8 mouse cellular contexts compared by ENCODE assay signal in genomic region chr7:126754866-126755265, GRCm38 (mm10). TPM values are rescaled to one million over a fixed set of nuclear protein-coding genes. Genes with fewer than 3 reads are reported as not detected.
DNase-seq lines count a peak whose midpoint lies in the region; ATAC-seq and TF ChIP-seq lines count a peak whose summit lies in the region.

No protein-coding gene starts in this region.

- 0 out of 2 replicates have a peak, but pooled peaks cover 3% of the 10 kb centered on the region for H3K4me1 ChIP-seq in embryonic facial prominence, embryonic 12.5 days
- peaks cover 9% of the 10 kb centered on the region; the same call in 1 of the 2 replicates for H3K4me1 ChIP-seq in kidney, adult 2 months (ENCODE audit: control insufficient read depth, insufficient read depth, low read length)
- peaks cover 13% of the 10 kb centered on the region for H3K4me1 ChIP-seq in liver, embryonic 13.5 days (replicated peaks)
- peaks cover 4% of the 10 kb centered on the region; the same call in 1 of the 2 replicates for H3K4me1 ChIP-seq in stomach, embryonic 16.5 days (ENCODE audit: control insufficient read depth, insufficient read depth, low read length)

- WGBS in embryonic facial prominence, embryonic 12.5 days = under 1% methylated on average over 9 of the region's 9 CpGs
- WGBS in kidney, adult 2 months = 1% methylated on average over 9 of the region's 9 CpGs
- 2% methylated on average over 9 of the region's 9 CpGs for WGBS in liver, embryonic 13.5 days (ENCODE audit: insufficient replicate concordance)
- WGBS in stomach, embryonic 16.5 days = 2% methylated on average over 9 of the region's 9 CpGs

- peak; percentile 61 for ATAC-seq in CD4-positive, CD25-positive, alpha-beta regulatory T cell, adult 4 months
- ATAC-seq in embryonic facial prominence, embryonic 12.5 days (ENCODE audit: insufficient number of reproducible peaks, insufficient read depth, low FRiP score, low TSS enrichment) = 0 out of 2 replicates have a peak, but pooled peaks have one; percentile 41
- peak; percentile 47 for ATAC-seq in liver, embryonic 13.5 days (ENCODE audit: low read depth)
- peak; percentile 67 for ATAC-seq in stomach, embryonic 16.5 days (ENCODE audit: insufficient read depth, low FRiP score)

- no peak overlapping the region for H3K9ac ChIP-seq in embryonic facial prominence, embryonic 12.5 days
- peak overlapping the region; percentile 1; the same call in 1 of the 2 replicates for H3K9ac ChIP-seq in liver, embryonic 13.5 days
- H3K9ac ChIP-seq in stomach, embryonic 16.5 days (ENCODE audit: low read length) = peak overlapping the region; percentile 65

- no peak overlapping the region for H3K27ac ChIP-seq in embryonic facial prominence, embryonic 12.5 days
- H3K27ac ChIP-seq in kidney, adult 2 months (ENCODE audit: insufficient read depth, low read depth, low read length) = no peak overlapping the region
- no peak overlapping the region for H3K27ac ChIP-seq in liver, embryonic 13.5 days
- peak overlapping the region; percentile 31; the same call in 1 of the 2 replicates for H3K27ac ChIP-seq in stomach, embryonic 16.5 days (ENCODE audit: low read length)

- H3K4me2 ChIP-seq in embryonic facial prominence, embryonic 12.5 days (replicated peaks) = no peak overlapping the region
- H3K4me2 ChIP-seq in liver, embryonic 13.5 days = peak overlapping the region; percentile 24
- peak overlapping the region; percentile 34; the same call in 1 of the 2 replicates for H3K4me2 ChIP-seq in stomach, embryonic 16.5 days (ENCODE audit: low read depth, low read length)

- peak; percentile 83 for TF ChIP-seq CTCF in kidney, adult 2 months (conservative IDR thresholded peaks at IDR 0.05; ENCODE audit: insufficient read depth, insufficient read length, low read depth, low read length)

- H3K27me3 ChIP-seq in embryonic facial prominence, embryonic 12.5 days = no peaks in the 10 kb centered on the region
- H3K27me3 ChIP-seq in kidney, adult 2 months (replicated peaks; ENCODE audit: control insufficient read depth, insufficient read depth, low read length) = no peaks in the 10 kb centered on the region
- H3K27me3 ChIP-seq in liver, embryonic 13.5 days = no peaks in the 10 kb centered on the region
- no peaks in the 10 kb centered on the region for H3K27me3 ChIP-seq in stomach, embryonic 16.5 days (ENCODE audit: control insufficient read depth, insufficient read depth, low read length)

- peak; percentile 78 to 86 for DNase-seq in adrenal gland, postnatal 36 days
- DNase-seq in heart, adult 9 months (ENCODE audit: low spot score in 2 of 2) = peak; percentile 79 to 82
- DNase-seq in kidney, adult 2 months = peak; percentile 86
- DNase-seq in liver, embryonic 13.5 days = peak; percentile 69
- peak; percentile 81 for DNase-seq in naive thymus-derived CD4-positive, alpha-beta T cell, adult 2 months (ENCODE audit: low read depth)

- H3K9me3 ChIP-seq in embryonic facial prominence, embryonic 12.5 days = no peaks in the 10 kb centered on the region
- H3K9me3 ChIP-seq in liver, embryonic 13.5 days (replicated peaks) = no peaks in the 10 kb centered on the region
- H3K9me3 ChIP-seq in stomach, embryonic 16.5 days (replicated peaks; ENCODE audit: control insufficient read depth, low read length) = no peaks in the 10 kb centered on the region

- no peak overlapping the region for H3K4me3 ChIP-seq in embryonic facial prominence, embryonic 12.5 days
- H3K4me3 ChIP-seq in kidney, adult 2 months (ENCODE audit: insufficient read depth, low read depth, low read length) = no peak overlapping the region
- H3K4me3 ChIP-seq in liver, embryonic 13.5 days (replicated peaks) = no peak overlapping the region
- no peak overlapping the region; the same call in 1 of the 2 replicates for H3K4me3 ChIP-seq in stomach, embryonic 16.5 days (replicated peaks; ENCODE audit: low read length)

- TF ChIP-seq POLR2A in kidney, adult 2 months (IDR thresholded peaks at IDR 0.05; ENCODE audit: low read depth, low read length) = no peak

- H3K36me3 ChIP-seq in embryonic facial prominence, embryonic 12.5 days = no peaks in the 10 kb centered on the region
- no peaks in the 10 kb centered on the region for H3K36me3 ChIP-seq in kidney, adult 2 months (ENCODE audit: control insufficient read depth, insufficient read depth, low read length)
- no peaks in the 10 kb centered on the region for H3K36me3 ChIP-seq in liver, embryonic 13.5 days
- H3K36me3 ChIP-seq in stomach, embryonic 16.5 days (ENCODE audit: control insufficient read depth, insufficient read depth, low read length) = no peaks in the 10 kb centered on the region

RNA-seq across cellular contexts. Expression of gene Mapk3, which starts 4.5 kb away (rescaled TPM):
- 10 to 100 TPM; 16.9 to 17.8 TPM for polyA plus RNA-seq in CD4-positive, CD25-positive, alpha-beta regulatory T cell, adult 4 months (2017; shearing (Covaris generic))
- total RNA-seq in adrenal gland, postnatal 36 days (2021) = 100 to 1,000 TPM; 129 to 150 TPM
- polyA plus RNA-seq in embryonic facial prominence, embryonic 12.5 days (2016; fragmentation: Nextera tagmentation; extraction: Ambion mirVana) = 52.2 and 54.5 TPM in 2 replicates
- polyA plus RNA-seq in kidney, adult 2 months (2012; rRNA removed) = 210 and 216 TPM in 2 replicates
- 19.0 and 19.3 TPM in 2 replicates for polyA plus RNA-seq in liver, embryonic 13.5 days (2015; fragmentation: Nextera tagmentation; extraction: Ambion mirVana)
- 94.8 and 109 TPM in 2 replicates for polyA plus RNA-seq in stomach, embryonic 16.5 days (2015; fragmentation: Nextera tagmentation; extraction: Ambion mirVana)

RNA-seq across cellular contexts. Expression of gene Gdpd3, which starts 11.3 kb away (rescaled TPM):
- 10 to 100 TPM; 13.9 to 17.4 TPM for polyA plus RNA-seq in CD4-positive, CD25-positive, alpha-beta regulatory T cell, adult 4 months (2017; shearing (Covaris generic))
- total RNA-seq in adrenal gland, postnatal 36 days (2021) = 1 to 10 TPM; 1.3 to 4.7 TPM
- polyA plus RNA-seq in embryonic facial prominence, embryonic 12.5 days (2016; fragmentation: Nextera tagmentation; extraction: Ambion mirVana) = 1.00 and 1.6 TPM in 2 replicates
- 58.2 and 61.4 TPM in 2 replicates for polyA plus RNA-seq in kidney, adult 2 months (2012; rRNA removed)
- 0.37 and 0.64 TPM in 2 replicates for polyA plus RNA-seq in liver, embryonic 13.5 days (2015; fragmentation: Nextera tagmentation; extraction: Ambion mirVana)
- 11.1 and 15.4 TPM in 2 replicates for polyA plus RNA-seq in stomach, embryonic 16.5 days (2015; fragmentation: Nextera tagmentation; extraction: Ambion mirVana)

RNA-seq across cellular contexts. Expression of gene Ypel3, which starts 21.9 kb away (rescaled TPM):
- polyA plus RNA-seq in CD4-positive, CD25-positive, alpha-beta regulatory T cell, adult 4 months (2017; shearing (Covaris generic)) = 10 to 100 TPM; 58.4 to 83.8 TPM
- 100 to 1,000 TPM in 1 of 2 experiments, 10 to 100 TPM in 1; 88.9 to 157 TPM for total RNA-seq in adrenal gland, postnatal 36 days (2021)
- polyA plus RNA-seq in embryonic facial prominence, embryonic 12.5 days (2016; fragmentation: Nextera tagmentation; extraction: Ambion mirVana) = 118 and 119 TPM in 2 replicates
- 290 and 371 TPM in 2 replicates for polyA plus RNA-seq in kidney, adult 2 months (2012; rRNA removed)
- polyA plus RNA-seq in liver, embryonic 13.5 days (2015; fragmentation: Nextera tagmentation; extraction: Ambion mirVana) = 68.4 and 77.3 TPM in 2 replicates
- 60.6 and 65.9 TPM in 2 replicates for polyA plus RNA-seq in stomach, embryonic 16.5 days (2015; fragmentation: Nextera tagmentation; extraction: Ambion mirVana)

RNA-seq across cellular contexts. Expression of gene Tbx6, which starts 26.4 kb away (rescaled TPM):
- 1 to 10 TPM; 5.9 to 7.5 TPM for polyA plus RNA-seq in CD4-positive, CD25-positive, alpha-beta regulatory T cell, adult 4 months (2017; shearing (Covaris generic))
- total RNA-seq in adrenal gland, postnatal 36 days (2021) = under 1 TPM; 0.46 to 0.70 TPM
- 0.61 and 0.85 TPM in 2 replicates for polyA plus RNA-seq in embryonic facial prominence, embryonic 12.5 days (2016; fragmentation: Nextera tagmentation; extraction: Ambion mirVana)
- polyA plus RNA-seq in kidney, adult 2 months (2012; rRNA removed) = 2.1 and 2.2 TPM in 2 replicates
- 0.35 and 0.45 TPM in 2 replicates for polyA plus RNA-seq in liver, embryonic 13.5 days (2015; fragmentation: Nextera tagmentation; extraction: Ambion mirVana)
- 0.27 and 0.47 TPM in 2 replicates for polyA plus RNA-seq in stomach, embryonic 16.5 days (2015; fragmentation: Nextera tagmentation; extraction: Ambion mirVana)

RNA-seq across cellular contexts. Expression of gene Ppp4c, which starts 37.4 kb away (rescaled TPM):
- 100 to 1,000 TPM; 139 to 140 TPM for polyA plus RNA-seq in CD4-positive, CD25-positive, alpha-beta regulatory T cell, adult 4 months (2017; shearing (Covaris generic))
- total RNA-seq in adrenal gland, postnatal 36 days (2021) = 10 to 100 TPM; 81.0 to 86.5 TPM
- 362 and 385 TPM in 2 replicates for polyA plus RNA-seq in embryonic facial prominence, embryonic 12.5 days (2016; fragmentation: Nextera tagmentation; extraction: Ambion mirVana)
- polyA plus RNA-seq in kidney, adult 2 months (2012; rRNA removed) = 135 and 145 TPM in 2 replicates
- polyA plus RNA-seq in liver, embryonic 13.5 days (2015; fragmentation: Nextera tagmentation; extraction: Ambion mirVana) = 133 and 141 TPM in 2 replicates
- polyA plus RNA-seq in stomach, embryonic 16.5 days (2015; fragmentation: Nextera tagmentation; extraction: Ambion mirVana) = 180 and 192 TPM in 2 replicates
